15 mouse cellular contexts compared by ENCODE assay signal in the genomic region with DNA sequence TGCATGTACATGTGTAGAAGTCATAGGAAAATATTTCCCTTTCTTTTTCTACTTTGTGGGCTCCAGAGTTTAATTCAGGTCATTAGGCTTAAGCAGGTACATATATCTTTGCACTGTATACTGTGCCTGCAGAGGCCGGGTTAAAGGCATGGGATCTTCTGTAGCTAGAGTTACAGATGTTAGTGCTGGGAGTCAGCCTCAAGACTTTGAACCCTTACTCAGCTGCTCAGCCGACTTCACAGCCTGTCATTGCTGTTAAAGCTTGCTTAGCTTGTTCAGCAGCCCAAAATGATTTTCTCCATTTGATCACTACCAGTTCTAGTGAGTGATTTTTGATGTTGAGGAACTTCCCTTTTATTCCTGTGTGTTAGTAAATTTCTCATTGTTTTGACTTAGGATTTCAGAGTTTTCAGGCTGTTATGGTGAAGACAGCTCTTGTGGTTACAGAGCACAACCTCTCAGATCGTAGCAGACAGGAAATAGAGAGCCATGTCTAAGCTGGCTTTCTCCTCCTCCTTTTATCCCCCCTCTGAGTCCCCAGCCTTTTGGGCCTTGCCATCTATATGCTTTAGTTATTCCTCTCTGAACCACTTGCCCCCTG. TPM values are rescaled to one million over a fixed set of nuclear protein-coding genes. Genes with fewer than 3 reads are reported as not detected.
DNase-seq lines count a peak whose midpoint lies in the region; ATAC-seq and TF ChIP-seq lines count a peak whose summit lies in the region.
"Had no signal": no experiment of that assay in that cellular context is flagged by ENCODE, and none has a peak within 500 bp of the region (broad histone marks: within the 10 kb centered on the region; RNA-seq: fewer than 3 reads in every experiment).

No protein-coding gene starts in this region.

- TF ChIP-seq POLR2A in thymus, adult 2 months (IDR thresholded peaks at IDR 0.05; ENCODE audit: control insufficient read depth, extremely low read depth, insufficient read depth, low read length, poor library complexity) = no peak

- H3K9me3 ChIP-seq in limb, embryonic 10.5 days (replicated peaks) = no peaks in the 10 kb centered on the region
- H3K9me3 ChIP-seq: neural tube, embryonic 13.5 days; stomach, embryonic 15.5 days had no signal

- H3K27me3 ChIP-seq in thymus, adult 2 months (ENCODE audit: control insufficient read depth, insufficient read depth, low read length) = no peaks in the 10 kb centered on the region
- no peaks in the 10 kb centered on the region for H3K27me3 ChIP-seq in limb, embryonic 10.5 days (ENCODE audit: low read depth, poor library complexity, severe bottlenecking)
- H3K27me3 ChIP-seq: neural tube, embryonic 13.5 days; stomach, embryonic 15.5 days had no signal

- H3K4me1 ChIP-seq in thymus, adult 2 months (replicated peaks; ENCODE audit: control insufficient read depth, insufficient read depth, low read length) = peaks cover 8% of the 10 kb centered on the region
- no peaks in the 10 kb centered on the region for H3K4me1 ChIP-seq in limb, embryonic 10.5 days
- H3K4me1 ChIP-seq: stomach, embryonic 15.5 days had no signal

- peak; percentile 73 for DNase-seq in 416B (ENCODE audit: low read depth)
- DNase-seq in CD4-positive helper T cell, adult 2 months (ENCODE audit: low read depth, low spot score) = peak; percentile 63
- peak; percentile 30 for DNase-seq in thymus, adult 2 months
- no peak for DNase-seq in limb, embryonic 10.5 days (ENCODE audit: low spot score)
- no peak for DNase-seq in spleen, adult 18-20 months
- no peak for DNase-seq in cerebellum, adult 9-11 months
- DNase-seq: adrenal gland, postnatal 14 days; cerebellum, postnatal 25 days; heart, postnatal 36 days; lung, postnatal 36 days; midbrain, embryonic 14.5 days had no signal

- 2% methylated on average over 3 of the region's 3 CpGs for WGBS in thymus, adult 2 months
- 85% methylated on average over 3 of the region's 3 CpGs for WGBS in limb, embryonic 10.5 days

- no peak for TF ChIP-seq CTCF in thymus, adult 2 months (IDR thresholded peaks at IDR 0.05; ENCODE audit: borderline replicate concordance, control insufficient read depth, extremely low read depth, insufficient read depth, low read length, poor library complexity)

- peak; percentile 77 for ATAC-seq in common myeloid progenitor, adult 5-6 weeks (replicated peaks; ENCODE audit: low read depth, poor library complexity, severe bottlenecking)

- H3K27ac ChIP-seq in thymus, adult 2 months (ENCODE audit: control insufficient read depth, insufficient read depth, low read length) = peak overlapping the region; percentile 71
- H3K27ac ChIP-seq in limb, embryonic 10.5 days = no peak overlapping the region
- H3K27ac ChIP-seq: liver, embryonic 14.5 days; neural tube, embryonic 13.5 days; stomach, embryonic 15.5 days had no signal

- peaks cover 11% of the 10 kb centered on the region for H3K36me3 ChIP-seq in thymus, adult 2 months (ENCODE audit: control insufficient read depth, insufficient read depth, low read length)
- peaks cover 83% of the 10 kb centered on the region for H3K36me3 ChIP-seq in limb, embryonic 10.5 days

- no peak overlapping the region for H3K4me3 ChIP-seq in thymus, adult 2 months (ENCODE audit: control insufficient read depth, insufficient read depth, low read length)
- H3K4me3 ChIP-seq in limb, embryonic 10.5 days = no peak overlapping the region
- H3K4me3 ChIP-seq: neural tube, embryonic 13.5 days; stomach, embryonic 15.5 days had no signal

RNA-seq across cellular contexts. Expression of gene Nsd1, which starts 45.6 kb away (rescaled TPM):
- total RNA-seq in common myeloid progenitor, adult 5-6 weeks (2017) = 110 and 124 TPM in 2 replicates
- polyA plus RNA-seq in thymus, adult 2 months (2012; rRNA removed) = 32.8 and 38.6 TPM in 2 replicates
- polyA plus RNA-seq in limb, embryonic 10.5 days (2016; fragmentation: Nextera tagmentation; extraction: Ambion mirVana) = 63.5 and 69.1 TPM in 2 replicates

Comparison
In these comparisons a context has a peak if more than half of its experiments do, and no peak if none do; other contexts are left out.
1. DNase-seq: peak in 416B (single experiment), CD4-positive helper T cell, adult 2 months (single experiment) and thymus, adult 2 months (single experiment); none in limb, embryonic 10.5 days (single experiment), spleen, adult 18-20 months (0 of 2) and cerebellum, adult 9-11 months (single experiment).